Mouse (Mus musculus) natural killer cell, adult 2 months (primary cell): Measurements from ENCODE around the gene Samd4b.
A peak's percentile ranks its signal among the peaks of the same experiment; 100 is the strongest.

Experiments used
- DNase-seq, 2 experiments: peaks; one replicate each; pipeline ENCODE4 v3.0.0; 2022; ENCODE audit warnings: low spot score in 2 of 2

Samd4b gene

GRCm38 (mm10) chr7:28357984-28358383, 240.0 kb downstream of the Samd4b start:
- no peak for DNase-seq

GRCm38 (mm10) chr7:28356981-28357380, 241.0 kb downstream of the Samd4b start:
- no peak for DNase-seq

GRCm38 (mm10) chr7:28355221-28355620, 242.7 kb downstream of the Samd4b start:
- DNase-seq, result no peak

GRCm38 (mm10) chr7:28354596-28354995, 243.3 kb downstream of the Samd4b start:
- no peak for DNase-seq

- DNase-seq, result no peak
Measured at GRCm38 (mm10) chr7:28354113-28354581, 243.8 kb downstream of the Samd4b start.

- no peak for DNase-seq
Measured at GRCm38 (mm10) chr7:28353267-28353666, 244.7 kb downstream of the Samd4b start.

- DNase-seq, result no peak
Measured at GRCm38 (mm10) chr7:28351676-28352191, 246.2 kb downstream of the Samd4b start.

- DNase-seq, result peak; percentile 97 to 98
Measured at GRCm38 (mm10) chr7:28350155-28350883, 247.6 kb downstream of the Samd4b start, which contains the start of gene Rps16. Gene Rps16, plus strand, starts transcription at chr7:28350652.
